Mouse (Mus musculus) bone marrow, adult 2 months (tissue): ENCODE results near the gene Kdm6b.

Source experiments
- CTCF ChIP-seq: fragments of 200-500 bp; IDR thresholded peaks from 2 replicates; pipeline ENCODE4 v1.5.1; 2011; ENCODE audit warnings: low read length, control low read depth; ENCODE audit not compliant: control insufficient read depth, insufficient read depth
- POLR2A ChIP-seq: fragments of 200-500 bp; IDR thresholded peaks from 2 replicates; pipeline ENCODE4 v1.6.1; 2011; ENCODE audit warnings: low read depth, mild to moderate bottlenecking, control low read depth, low read length, borderline replicate concordance; ENCODE audit not compliant: control insufficient read depth

DNA sequence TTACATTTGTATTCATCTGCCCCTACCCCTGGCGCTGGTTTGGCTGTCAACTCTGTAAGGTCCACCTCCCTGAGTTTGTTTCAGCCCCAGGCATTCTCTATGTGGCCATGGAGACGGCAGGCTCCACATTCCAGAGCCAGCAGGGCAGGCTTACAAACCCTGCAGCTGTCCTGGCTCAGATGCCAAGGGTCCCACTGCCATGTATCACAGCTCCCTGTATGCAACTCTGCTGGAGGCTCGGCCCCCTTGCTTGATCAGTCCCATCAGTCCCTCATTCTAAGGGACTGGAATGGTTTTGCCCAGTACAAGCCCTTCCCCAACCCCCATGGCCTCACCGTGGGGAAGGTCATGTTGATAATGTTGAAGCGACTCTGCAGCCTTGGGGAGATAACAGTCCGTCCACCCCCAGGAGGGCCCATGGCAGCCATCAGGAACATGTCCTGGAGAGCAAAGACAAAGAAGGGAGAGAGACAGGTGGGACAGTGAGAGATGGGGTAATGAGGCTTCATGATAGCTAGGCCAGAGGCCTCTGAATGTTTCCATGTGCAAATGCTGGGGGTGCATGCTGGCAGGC is 43.6 kb upstream of the Kdm6b start:
- TF ChIP-seq POLR2A (no peak), CTCF (no peak)
